Mouse (Mus musculus) limb, embryonic 15.5 days (tissue): ENCODE data around the gene Tmem88b. TPM values are rescaled to one million over a fixed set of nuclear protein-coding genes. Genes with fewer than 3 reads are reported as not detected.

Source experiments
- ATAC-seq: fragments of 200-750 bp; cut with Nextera tagmentation; 2 replicates; pipeline ENCODE4 v1.8.0; 2017; ENCODE audit warnings: low read depth, moderate TSS enrichment; ENCODE audit not compliant: insufficient number of reproducible peaks, low FRiP score, low TSS enrichment
- H3K27ac ChIP-seq: fragments of 300-500 bp; sonication (generic); 2 replicates; pipeline ENCODE4 v1.5.1; 2015; ENCODE audit warnings: moderate library complexity, mild to moderate bottlenecking, inconsistent platforms
- H3K27me3 ChIP-seq: fragments of 300-500 bp; sonication (generic); 2 replicates; pipeline ENCODE4 v1.6.1; 2015; ENCODE audit warnings: inconsistent platforms
- H3K36me3 ChIP-seq: fragments of 300-500 bp; sonication (generic); 2 replicates; pipeline ENCODE4 v1.6.1; 2015; ENCODE audit warnings: inconsistent platforms
- H3K4me1 ChIP-seq: fragments of 300-500 bp; sonication (generic); 2 replicates; pipeline ENCODE4 v1.6.1; 2015; ENCODE audit warnings: inconsistent platforms
- H3K4me2 ChIP-seq: fragments of 300-500 bp; sonication (generic); 2 replicates; pipeline ENCODE4 v1.6.1; 2015; ENCODE audit warnings: mild to moderate bottlenecking, inconsistent platforms
- H3K4me3 ChIP-seq: fragments of 300-500 bp; sonication (generic); 2 replicates; pipeline ENCODE4 v1.5.1; 2015; ENCODE audit warnings: mild to moderate bottlenecking, inconsistent platforms
- H3K9ac ChIP-seq: fragments of 300-500 bp; sonication (generic); 2 replicates; pipeline ENCODE4 v1.6.1; 2015; ENCODE audit warnings: inconsistent platforms
- H3K9me3 ChIP-seq: fragments of 300-500 bp; sonication (generic); 2 replicates; pipeline ENCODE4 v1.6.1; 2016; ENCODE audit warnings: inconsistent platforms
- WGBS: fragments of 180-500 bp; shearing (Covaris S2); methylation state at CpG from one replicate; pipeline ENCODE4 v1.1.7; 2015; 5-methylcytosine and 5-hydroxymethylcytosine counted together
- polyA plus RNA-seq: library from polyadenylated mRNA; unstranded; fragments of >200 nt; fragmentation: Nextera tagmentation; extraction: Ambion mirVana; gene quantifications from 2 replicates; pipeline ENCODE4 v1.2.1, GENCODE M21; 2015

Gene Tmem88b
- polyA plus RNA-seq, 1 experiment from 2014 or later = 0.38 TPM

DNA sequence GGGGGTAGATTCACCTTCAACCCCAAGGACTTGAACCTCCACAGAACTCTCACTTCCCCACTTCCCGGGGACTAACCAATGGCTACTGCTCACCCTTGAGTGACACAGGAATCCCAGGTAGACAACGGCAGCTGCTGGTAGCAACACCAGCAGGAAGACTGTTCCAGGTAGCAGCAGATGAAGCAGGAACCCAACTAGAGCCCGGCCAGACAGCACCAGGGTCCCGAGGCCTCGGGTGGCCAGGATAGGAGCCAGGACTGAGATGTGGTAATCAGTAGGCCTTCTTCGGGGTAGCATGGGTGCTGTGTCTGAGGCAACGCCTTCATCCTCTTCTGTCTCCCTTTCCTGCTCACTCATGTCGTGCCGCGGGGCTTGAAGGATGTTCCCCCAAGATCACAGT is 428 bp downstream of the Tmem88b start:
- ATAC-seq = no peak
- H3K27ac ChIP-seq = no peak overlapping the region
- no peaks in the 10 kb centered on the region for H3K27me3 ChIP-seq
- H3K4me3 ChIP-seq = no peak overlapping the region
- H3K9me3 ChIP-seq = no peaks in the 10 kb centered on the region
- peaks cover 14% of the 10 kb centered on the region for H3K4me1 ChIP-seq
- H3K36me3 ChIP-seq = no peaks in the 10 kb centered on the region
- 87% methylated on average over 10 of the region's 10 CpGs for WGBS
- H3K4me2 ChIP-seq = no peak overlapping the region
- no peak overlapping the region for H3K9ac ChIP-seq

DNA sequence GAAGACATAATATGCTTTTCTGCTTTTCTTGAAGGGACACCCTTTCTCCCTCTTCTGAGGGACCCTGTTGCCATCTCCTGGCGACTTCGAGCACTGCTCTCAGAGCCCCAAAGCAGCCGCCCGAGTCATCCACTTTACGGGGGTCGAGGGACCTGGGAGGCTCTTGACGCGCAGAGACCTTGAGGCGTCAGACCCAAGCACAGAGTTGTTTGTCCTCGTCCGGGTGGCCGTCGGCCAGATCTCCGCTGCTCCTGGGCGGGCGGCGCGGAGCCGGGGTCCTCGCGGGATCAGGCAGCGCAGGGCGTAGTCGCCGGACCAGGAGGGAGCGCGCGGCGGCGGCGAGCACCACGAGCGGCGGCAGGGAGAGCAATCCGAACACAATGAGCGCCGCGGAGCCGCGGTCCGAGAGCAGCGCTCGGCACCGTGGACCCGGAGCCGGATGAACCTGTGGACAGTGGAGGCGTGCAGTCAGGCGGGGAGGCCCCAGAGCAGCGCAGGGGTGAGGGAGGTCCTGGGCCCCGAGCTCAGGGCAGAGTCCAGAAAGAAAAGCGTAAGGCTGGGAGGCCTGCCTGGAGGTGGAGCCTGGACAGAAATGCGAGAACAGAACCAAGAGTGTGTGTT is 1.5 kb downstream of the Tmem88b start:
- H3K9me3 ChIP-seq = no peaks in the 10 kb centered on the region
- peaks cover 14% of the 10 kb centered on the region for H3K4me1 ChIP-seq
- H3K9ac ChIP-seq = peak overlapping the region; percentile 82
- H3K4me3 ChIP-seq = peak overlapping the region; percentile 63
- ATAC-seq = peak; percentile 70
- H3K4me2 ChIP-seq = peak overlapping the region; percentile 78
- H3K36me3 ChIP-seq = no peaks in the 10 kb centered on the region
- peak overlapping the region; percentile 80 for H3K27ac ChIP-seq
- WGBS = under 1% methylated on average over 52 of the region's 52 CpGs
- H3K27me3 ChIP-seq = no peaks in the 10 kb centered on the region

DNA sequence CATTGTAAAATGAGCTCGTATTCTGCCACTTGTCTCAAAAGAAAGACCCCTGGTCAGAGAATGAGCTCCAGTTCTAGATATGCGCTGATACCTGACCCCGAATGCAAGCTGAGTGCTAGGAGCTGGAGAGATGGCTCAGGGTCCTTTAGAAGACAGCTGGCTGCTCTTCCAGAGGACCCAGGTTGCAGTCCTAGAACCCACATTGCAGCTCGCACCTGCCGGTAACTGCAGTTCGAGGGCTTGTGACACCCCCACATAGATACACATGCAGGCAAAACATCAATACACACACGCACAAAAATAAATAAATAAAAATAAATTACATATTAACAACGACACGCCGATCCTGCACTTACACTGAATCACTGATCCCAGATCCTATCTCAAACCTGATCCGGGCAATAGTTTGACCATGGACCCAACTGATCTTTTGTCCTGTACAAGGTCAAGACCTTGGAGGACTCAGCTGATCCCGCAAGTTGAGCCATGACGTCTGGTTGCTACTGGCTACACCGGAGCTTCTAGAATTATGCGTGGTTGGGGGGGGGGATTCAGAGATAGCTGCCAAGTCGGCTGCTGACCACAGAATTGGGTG is 2.1 kb downstream of the Tmem88b start:
- no peaks in the 10 kb centered on the region for H3K36me3 ChIP-seq
- H3K9me3 ChIP-seq = no peaks in the 10 kb centered on the region
- H3K9ac ChIP-seq = peak overlapping the region; percentile 82; the same call in 1 of the 2 replicates
- WGBS = 37% methylated on average over 16 of the region's 16 CpGs
- no peaks in the 10 kb centered on the region for H3K27me3 ChIP-seq
- peaks cover 14% of the 10 kb centered on the region for H3K4me1 ChIP-seq
- peak overlapping the region; percentile 78 for H3K4me2 ChIP-seq
- H3K27ac ChIP-seq = peak overlapping the region; percentile 80
- ATAC-seq = peak; percentile 26; the same call in 1 of the 2 replicates
- peak overlapping the region; percentile 63 for H3K4me3 ChIP-seq

- ATAC-seq = peak; percentile 62; the same call in 1 of the 2 replicates
- WGBS = 31% methylated on average over 6 of the region's 6 CpGs
- Histone ChIP-seq H3K27ac (peak overlapping the region; percentile 63), H3K36me3 (no peaks in the 10 kb centered on the region), H3K9ac (no peak overlapping the region), H3K4me3 (no peak overlapping the region), H3K27me3 (no peaks in the 10 kb centered on the region), H3K4me1 (peaks cover 23% of the 10 kb centered on the region), H3K4me2 (no peak overlapping the region), H3K9me3 (no peaks in the 10 kb centered on the region)
Measured at GRCm38 (mm10) chr4:155780895-155781294, 4.8 kb downstream of the Tmem88b start.

- peaks cover 27% of the 10 kb centered on the region for H3K4me1 ChIP-seq
- no peak for ATAC-seq
Measured at GRCm38 (mm10) chr4:155779498-155779897, 6.2 kb downstream of the Tmem88b start.

GRCm38 (mm10) chr4:155777816-155778215 is 7.9 kb downstream of the Tmem88b start:
- no peak for ATAC-seq
- Histone ChIP-seq H3K4me2 (no peak overlapping the region), H3K4me3 (no peak overlapping the region), H3K9ac (no peak overlapping the region), H3K27me3 (0 out of 2 replicates have a peak, but pooled peaks cover 6% of the 10 kb centered on the region), H3K36me3 (no peaks in the 10 kb centered on the region), H3K27ac (no peak overlapping the region), H3K9me3 (no peaks in the 10 kb centered on the region), H3K4me1 (peaks cover 37% of the 10 kb centered on the region)
- WGBS = 75% methylated on average over 2 of the region's 2 CpGs

More at GRCm38 (mm10) chr4:155779498-155779897, 6.2 kb downstream of the Tmem88b start:
- H3K9ac ChIP-seq = no peak overlapping the region
- H3K4me2 ChIP-seq = no peak overlapping the region
- no peak overlapping the region for H3K4me3 ChIP-seq
- H3K36me3 ChIP-seq = no peaks in the 10 kb centered on the region
- WGBS = 80% methylated on average over 4 of the region's 4 CpGs
- no peaks in the 10 kb centered on the region for H3K9me3 ChIP-seq
- no peak overlapping the region for H3K27ac ChIP-seq
- H3K27me3 ChIP-seq = no peaks in the 10 kb centered on the region

GRCm38 (mm10) chr4:155776704-155777335 is 8.9 kb downstream of the Tmem88b start:
- no peak overlapping the region for H3K27ac ChIP-seq

GRCm38 (mm10) chr4:155775855-155776254 is 9.8 kb downstream of the Tmem88b start:
- no peak for ATAC-seq
- H3K4me2 ChIP-seq = no peak overlapping the region

More at GRCm38 (mm10) chr4:155776704-155777335, 8.9 kb downstream of the Tmem88b start:
- Histone ChIP-seq H3K36me3 (no peaks in the 10 kb centered on the region), H3K4me2 (no peak overlapping the region), H3K9me3 (no peaks in the 10 kb centered on the region), H3K27me3 (0 out of 2 replicates have a peak, but pooled peaks cover 6% of the 10 kb centered on the region), H3K4me1 (peaks cover 37% of the 10 kb centered on the region), H3K9ac (no peak overlapping the region), H3K4me3 (no peak overlapping the region)
- ATAC-seq = no peak
- WGBS = 62% methylated on average over 2 of the region's 2 CpGs

DNA sequence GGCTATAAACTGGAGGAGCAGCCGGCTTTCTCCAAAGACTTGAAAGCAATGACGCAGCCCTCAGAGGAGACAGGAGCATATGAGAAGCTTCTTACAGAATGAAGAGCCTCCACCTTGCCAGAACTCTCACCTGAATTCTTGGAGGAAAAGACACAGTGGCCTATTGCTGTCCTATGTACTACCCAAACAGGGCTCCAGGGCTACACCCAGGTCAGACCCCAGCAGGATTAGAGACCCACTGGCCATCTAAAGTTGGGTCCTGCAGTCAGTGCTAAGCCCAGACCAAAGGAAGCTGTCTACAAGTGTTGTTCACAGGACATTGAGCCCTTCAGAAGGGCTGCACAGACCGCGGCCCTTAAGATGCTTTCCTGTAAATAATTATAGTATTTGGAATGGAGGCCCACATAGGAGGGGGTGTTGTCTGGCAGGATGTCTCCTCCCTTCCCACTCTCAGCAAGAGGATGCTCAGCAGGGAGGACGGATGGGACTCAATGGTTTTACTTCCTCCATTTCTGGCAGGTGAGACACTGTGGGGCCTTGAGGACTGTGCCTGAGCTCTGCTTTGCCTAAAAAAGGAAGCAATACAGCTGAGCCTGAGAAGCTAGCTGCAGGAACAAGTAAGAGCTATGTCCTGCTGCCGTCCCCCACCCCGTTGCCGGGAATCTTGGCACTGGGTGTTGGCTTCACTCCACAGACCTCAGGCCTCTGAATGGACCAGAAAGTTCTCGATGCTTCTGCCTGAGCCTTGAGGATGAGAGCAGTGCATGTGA is 10.5 kb downstream of the Tmem88b start:
- WGBS = 33% methylated on average over 9 of the region's 9 CpGs
- 0 out of 2 replicates have a peak, but pooled peaks cover 6% of the 10 kb centered on the region for H3K27me3 ChIP-seq
- peaks cover 45% of the 10 kb centered on the region for H3K4me1 ChIP-seq
- H3K9ac ChIP-seq = no peak overlapping the region
- H3K4me2 ChIP-seq = peak overlapping the region; percentile 85
- peak; percentile 2; the same call in 1 of the 2 replicates for ATAC-seq
- peak overlapping the region; percentile 47; the same call in 1 of the 2 replicates for H3K4me3 ChIP-seq
- no peaks in the 10 kb centered on the region for H3K9me3 ChIP-seq
- peak overlapping the region; percentile 73 for H3K27ac ChIP-seq
- H3K36me3 ChIP-seq = no peaks in the 10 kb centered on the region

More at GRCm38 (mm10) chr4:155775855-155776254, 9.8 kb downstream of the Tmem88b start:
- 0 out of 2 replicates have a peak, but pooled peaks cover 6% of the 10 kb centered on the region for H3K27me3 ChIP-seq
- no peaks in the 10 kb centered on the region for H3K36me3 ChIP-seq
- 73% methylated on average over 3 of the region's 3 CpGs for WGBS
- no peak overlapping the region for H3K9ac ChIP-seq
- no peak overlapping the region for H3K4me3 ChIP-seq
- no peaks in the 10 kb centered on the region for H3K9me3 ChIP-seq
- peaks cover 39% of the 10 kb centered on the region for H3K4me1 ChIP-seq
- H3K27ac ChIP-seq = peak overlapping the region; percentile 73

- 0 out of 2 replicates have a peak, but pooled peaks cover 6% of the 10 kb centered on the region for H3K27me3 ChIP-seq
- peak; percentile 78 for ATAC-seq
- H3K9ac ChIP-seq = 0 out of 2 replicates have a peak within 1 kb of the TSS, but pooled peaks have one; percentile 26
- H3K4me1 ChIP-seq = peaks cover 52% of the 10 kb centered on the region
- no peaks in the 10 kb centered on the region for H3K36me3 ChIP-seq
- H3K4me2 ChIP-seq = peak within 1 kb of the TSS; percentile 85
- H3K9me3 ChIP-seq = no peaks in the 10 kb centered on the region
- WGBS = under 1% methylated on average over 35 of the region's 35 CpGs
- H3K27ac ChIP-seq = peak within 1 kb of the TSS; percentile 73
- peak within 1 kb of the TSS; percentile 47 for H3K4me3 ChIP-seq
Measured at GRCm38 (mm10) chr4:155774280-155774754, 11.4 kb downstream of the Tmem88b start, which contains the start of gene Vwa1. Gene Vwa1, minus strand, starts transcription at chr4:155774698.
